Mouse (Mus musculus) stomach, embryonic 14.5 days (tissue): ENCODE measurements around the gene Syne1. TPM values are rescaled to one million over a fixed set of nuclear protein-coding genes. Genes with fewer than 3 reads are reported as not detected.

Experiments used
- ATAC-seq: fragments of 200-750 bp; cut with Nextera tagmentation; 2 replicates; pipeline ENCODE4 v1.8.0; 2017; ENCODE audit warnings: low read depth, moderate TSS enrichment; ENCODE audit not compliant: insufficient number of reproducible peaks, insufficient read depth, low FRiP score
- H3K27ac ChIP-seq: fragments of 300-500 bp; sonication (generic); 2 replicates; pipeline ENCODE4 v1.5.1; 2014; ENCODE audit warnings: mild to moderate bottlenecking, low read length, moderate library complexity, mixed read lengths
- H3K27me3 ChIP-seq: fragments of 300-500 bp; sonication (generic); 2 replicates; pipeline ENCODE4 v1.6.1; 2014; ENCODE audit warnings: low read length, control low read depth, mixed read lengths; ENCODE audit not compliant: control insufficient read depth, insufficient read depth
- H3K36me3 ChIP-seq: fragments of 300-500 bp; sonication (generic); 2 replicates; pipeline ENCODE4 v1.6.1; 2014; ENCODE audit warnings: mild to moderate bottlenecking, control low read depth, low read length, moderate library complexity, mixed read lengths; ENCODE audit not compliant: control insufficient read depth, insufficient read depth
- H3K4me1 ChIP-seq: fragments of 300-500 bp; sonication (generic); 2 replicates; pipeline ENCODE4 v1.6.1; 2014; ENCODE audit warnings: low read length, control low read depth, mixed read lengths; ENCODE audit not compliant: control insufficient read depth, insufficient read depth
- H3K4me2 ChIP-seq: fragments of 300-500 bp; sonication (generic); replicated peaks from 2 replicates; pipeline ENCODE4 v1.6.1; 2014; ENCODE audit warnings: low read depth, low read length, control low read depth
- H3K4me3 ChIP-seq: fragments of 300-500 bp; sonication (generic); 2 replicates; pipeline ENCODE4 v1.5.1; 2014; ENCODE audit warnings: low read depth, low read length, control low read depth
- H3K9ac ChIP-seq: fragments of 300-500 bp; sonication (generic); replicated peaks from 2 replicates; pipeline ENCODE4 v1.6.1; 2014; ENCODE audit warnings: low read depth, mild to moderate bottlenecking, control low read depth, low read length, moderate library complexity, mixed read lengths
- H3K9me3 ChIP-seq: fragments of 300-500 bp; sonication (generic); 2 replicates; pipeline ENCODE4 v1.6.1; 2016; ENCODE audit warnings: low read depth, low read length, control low read depth; ENCODE audit not compliant: control insufficient read depth
- WGBS: fragments of 180-500 bp; shearing (Covaris S2); extraction: QIAGEN DNeasy Blood & Tissue Kit; methylation state at CpG from one replicate; pipeline ENCODE4 v1.1.7; 2014; 5-methylcytosine and 5-hydroxymethylcytosine counted together
- polyA plus RNA-seq: library from polyadenylated mRNA; unstranded; fragments of >200 nt; fragmentation: Nextera tagmentation; extraction: Ambion mirVana; gene quantifications from 2 replicates; pipeline ENCODE4 v1.2.1, GENCODE M21; 2014

Gene Syne1
- polyA plus RNA-seq, 1 experiment from 2014 or later, result 19.9 TPM

DNA sequence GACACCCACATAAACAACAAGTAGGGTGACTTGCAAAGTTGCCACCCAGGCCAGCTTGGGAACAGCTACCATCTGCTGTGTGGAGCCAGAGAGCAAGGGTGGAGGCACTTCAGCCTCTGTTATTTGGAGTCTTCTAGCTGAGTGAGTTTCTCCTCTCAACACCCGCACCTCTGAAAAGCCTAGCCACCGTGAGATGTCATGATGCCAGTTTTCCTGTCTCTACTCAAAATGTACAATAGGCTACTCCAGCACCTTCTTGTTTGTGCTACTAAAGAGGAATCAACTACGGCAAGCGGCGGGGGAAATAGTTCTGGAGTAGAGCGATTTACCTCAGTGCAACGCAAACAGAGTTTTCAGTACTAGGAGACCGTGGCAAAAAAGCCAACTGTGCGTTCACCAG, 3.5 kb downstream of the Syne1 start:
- Histone ChIP-seq H3K4me2 (no peak overlapping the region), H3K4me3 (no peak overlapping the region), H3K4me1 (0 out of 2 replicates have a peak, but pooled peaks cover 5% of the 10 kb centered on the region), H3K27ac (no peak overlapping the region), H3K9ac (no peak overlapping the region), H3K27me3 (no peaks in the 10 kb centered on the region), H3K9me3 (no peaks in the 10 kb centered on the region), H3K36me3 (no peaks in the 10 kb centered on the region)
- WGBS, result 86% methylated on average over 9 of the region's 9 CpGs
- no peak for ATAC-seq

DNA sequence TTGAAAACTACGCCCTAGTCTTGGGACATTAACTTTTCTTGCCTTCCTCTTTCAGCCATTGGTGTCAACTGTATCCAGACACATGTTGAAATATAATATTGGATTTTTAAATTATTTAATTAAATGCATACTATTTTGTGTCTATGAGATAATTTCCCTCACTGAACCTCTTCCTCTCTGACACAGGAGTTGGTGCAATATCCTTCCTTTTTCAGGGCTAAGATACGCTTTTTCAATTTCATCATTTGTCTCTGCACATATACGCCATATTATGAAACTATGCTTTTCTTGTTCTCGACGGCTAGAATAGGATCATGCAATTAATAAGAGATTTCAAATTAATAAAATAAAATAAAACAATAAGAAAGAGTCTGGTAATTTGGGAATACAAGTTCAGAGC, 4.9 kb downstream of the Syne1 start:
- Histone ChIP-seq H3K4me3 (no peak overlapping the region), H3K27ac (no peak overlapping the region), H3K36me3 (no peaks in the 10 kb centered on the region), H3K4me1 (0 out of 2 replicates have a peak, but pooled peaks cover 5% of the 10 kb centered on the region), H3K27me3 (no peaks in the 10 kb centered on the region), H3K9me3 (no peaks in the 10 kb centered on the region), H3K4me2 (no peak overlapping the region), H3K9ac (no peak overlapping the region)
- no peak for ATAC-seq
- WGBS, result 90% methylated on average over 5 of the region's 5 CpGs

DNA sequence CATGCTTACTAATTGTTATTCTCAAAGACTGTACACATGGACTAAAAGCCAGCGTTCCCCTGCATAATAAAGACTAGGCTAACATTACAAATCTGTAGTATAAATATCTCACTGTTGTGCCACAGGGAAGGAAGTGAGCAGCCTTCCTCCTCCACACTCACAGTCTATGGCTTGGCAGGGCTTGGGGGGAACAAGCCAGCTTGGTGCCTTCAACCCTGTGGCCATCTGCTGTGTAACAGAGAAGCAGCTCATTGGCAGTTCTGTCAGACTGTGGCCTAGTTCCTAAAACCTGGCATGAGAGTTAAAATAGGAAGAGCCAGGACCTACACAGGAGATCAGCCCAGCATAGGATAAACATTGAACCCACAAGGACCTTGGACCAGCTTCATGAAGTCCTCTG, 23.0 kb downstream of the Syne1 start:
- WGBS, result 79% methylated on average over 1 of the region's 1 CpGs
- Histone ChIP-seq H3K4me2 (no peak overlapping the region), H3K4me3 (no peak overlapping the region), H3K4me1 (no peaks in the 10 kb centered on the region), H3K27me3 (no peaks in the 10 kb centered on the region), H3K9ac (no peak overlapping the region), H3K27ac (no peak overlapping the region), H3K36me3 (no peaks in the 10 kb centered on the region), H3K9me3 (no peaks in the 10 kb centered on the region)
- no peak for ATAC-seq

DNA sequence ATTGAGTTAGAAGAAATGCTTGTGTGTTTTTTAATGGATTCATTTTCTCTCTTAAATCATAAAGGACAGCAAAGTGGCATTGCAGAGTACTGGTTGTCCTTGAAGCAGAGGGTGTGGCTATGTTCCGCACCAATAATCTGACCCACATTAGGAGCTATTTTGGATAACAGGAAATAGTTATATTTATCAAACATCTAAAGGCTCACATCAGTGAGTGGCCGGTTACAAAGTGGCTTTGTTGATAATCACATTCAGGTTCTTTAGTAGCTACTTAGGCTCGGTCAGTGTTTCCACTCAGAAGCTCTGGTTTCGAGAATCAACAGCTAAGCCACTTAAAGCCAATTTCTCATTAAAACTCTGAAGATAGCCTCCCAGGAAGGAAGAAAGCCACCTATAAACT, 23.6 kb downstream of the Syne1 start:
- no peak for ATAC-seq
- 69% methylated on average over 4 of the region's 4 CpGs for WGBS
- Histone ChIP-seq H3K4me1 (no peaks in the 10 kb centered on the region), H3K27ac (no peak overlapping the region), H3K9me3 (no peaks in the 10 kb centered on the region), H3K9ac (no peak overlapping the region), H3K4me3 (no peak overlapping the region), H3K27me3 (no peaks in the 10 kb centered on the region), H3K4me2 (no peak overlapping the region), H3K36me3 (no peaks in the 10 kb centered on the region)

DNA sequence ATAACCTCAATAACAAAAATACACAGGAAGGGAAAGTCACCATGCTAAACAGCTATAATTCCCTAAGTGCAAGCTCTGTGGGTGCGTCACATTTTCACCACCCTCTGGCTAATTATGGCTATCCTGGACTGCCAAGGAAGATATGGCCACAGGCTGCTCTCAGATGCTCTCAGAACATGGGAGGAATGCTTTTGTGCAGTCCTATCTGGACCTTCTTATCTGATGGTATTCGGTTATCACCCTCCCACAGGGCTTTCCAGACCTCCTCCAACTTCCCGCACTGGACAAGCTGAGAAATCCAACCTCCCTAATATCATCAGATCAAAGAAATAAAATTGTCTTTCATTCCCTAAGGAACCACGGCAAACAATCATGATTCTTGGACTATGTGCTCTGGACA, 28.4 kb downstream of the Syne1 start:
- WGBS, result 74% methylated on average over 4 of the region's 4 CpGs
- H3K9ac ChIP-seq, result no peak overlapping the region

DNA sequence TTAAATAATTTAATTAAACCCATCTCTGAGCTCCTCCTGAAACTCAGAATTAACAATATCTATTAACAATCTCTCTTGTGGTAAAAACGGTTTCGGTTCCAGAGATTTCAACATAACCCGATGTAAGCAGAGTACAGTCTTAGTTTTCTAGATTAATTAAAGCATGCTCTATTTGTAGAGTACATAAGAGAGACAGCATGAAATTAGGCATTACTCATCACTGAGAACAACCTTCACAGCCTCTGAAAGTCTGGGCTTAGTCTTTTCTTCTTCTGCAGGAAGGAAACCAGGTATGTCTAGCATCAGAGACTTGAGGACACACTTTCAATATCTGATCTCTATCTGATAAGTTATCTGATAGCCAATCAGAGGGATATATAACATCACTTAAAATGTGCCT, 29.0 kb downstream of the Syne1 start:
- Histone ChIP-seq H3K27me3 (no peaks in the 10 kb centered on the region), H3K4me2 (no peak overlapping the region), H3K27ac (no peak overlapping the region), H3K9me3 (no peaks in the 10 kb centered on the region), H3K4me1 (no peaks in the 10 kb centered on the region), H3K9ac (no peak overlapping the region), H3K36me3 (no peaks in the 10 kb centered on the region), H3K4me3 (no peak overlapping the region)
- 92% methylated on average over 3 of the region's 3 CpGs for WGBS
- ATAC-seq, result no peak

More for the DNA sequence above, 28.4 kb downstream of the Syne1 start:
- Histone ChIP-seq H3K36me3 (no peaks in the 10 kb centered on the region), H3K27me3 (no peaks in the 10 kb centered on the region), H3K4me3 (no peak overlapping the region), H3K4me1 (no peaks in the 10 kb centered on the region), H3K4me2 (no peak overlapping the region), H3K9me3 (no peaks in the 10 kb centered on the region), H3K27ac (no peak overlapping the region)
- no peak for ATAC-seq

DNA sequence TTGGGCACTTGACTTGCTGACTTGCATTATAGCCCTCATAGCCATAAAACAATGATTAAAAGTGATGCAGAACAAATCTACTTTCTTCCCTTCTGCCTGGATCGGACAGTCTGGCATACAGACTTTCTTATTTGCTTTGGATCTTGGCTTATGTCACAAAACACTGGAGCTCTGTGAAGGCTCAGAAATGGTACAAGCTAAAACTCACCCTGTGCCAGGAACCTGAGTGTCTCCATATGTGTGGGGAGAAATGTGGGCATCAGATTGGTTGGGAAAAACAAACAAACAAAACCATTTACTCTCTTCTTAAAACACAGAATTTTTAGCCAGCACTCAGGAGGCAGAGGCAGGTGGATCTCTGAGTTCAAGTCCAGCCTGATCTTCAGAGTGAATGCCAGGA, 30.6 kb downstream of the Syne1 start:
- Histone ChIP-seq H3K27ac (no peak overlapping the region), H3K27me3 (no peaks in the 10 kb centered on the region), H3K9ac (no peak overlapping the region), H3K9me3 (no peaks in the 10 kb centered on the region), H3K4me3 (no peak overlapping the region), H3K36me3 (no peaks in the 10 kb centered on the region), H3K4me1 (no peaks in the 10 kb centered on the region), H3K4me2 (no peak overlapping the region)
- ATAC-seq, result no peak
- 85% methylated on average over 1 of the region's 1 CpGs for WGBS

DNA sequence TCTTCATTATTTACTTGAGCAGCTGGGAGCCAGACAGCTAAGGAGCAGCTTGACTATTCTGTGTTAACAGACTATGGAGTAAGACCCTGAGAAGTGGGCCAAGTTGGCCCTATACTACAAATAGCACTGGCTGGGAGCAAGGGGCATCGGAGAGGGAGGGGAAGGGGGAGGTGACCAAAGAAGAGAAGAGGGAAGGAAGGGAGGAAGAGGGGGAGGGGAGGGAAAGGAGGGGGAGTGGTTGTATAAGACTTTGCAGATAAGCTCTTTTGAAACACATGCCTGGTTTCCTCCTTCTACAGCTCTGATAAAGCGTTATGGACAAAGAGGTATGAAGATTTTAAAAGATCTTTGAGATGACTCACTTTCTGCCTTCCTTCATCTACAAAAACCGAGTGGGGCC, 36.0 kb downstream of the Syne1 start:
- Histone ChIP-seq H3K9me3 (no peaks in the 10 kb centered on the region), H3K27me3 (no peaks in the 10 kb centered on the region), H3K27ac (no peak overlapping the region), H3K4me3 (no peak overlapping the region), H3K9ac (no peak overlapping the region), H3K4me1 (no peaks in the 10 kb centered on the region), H3K36me3 (no peaks in the 10 kb centered on the region), H3K4me2 (no peak overlapping the region)
- ATAC-seq, result no peak
- WGBS, result 12% methylated on average over 3 of the region's 3 CpGs

DNA sequence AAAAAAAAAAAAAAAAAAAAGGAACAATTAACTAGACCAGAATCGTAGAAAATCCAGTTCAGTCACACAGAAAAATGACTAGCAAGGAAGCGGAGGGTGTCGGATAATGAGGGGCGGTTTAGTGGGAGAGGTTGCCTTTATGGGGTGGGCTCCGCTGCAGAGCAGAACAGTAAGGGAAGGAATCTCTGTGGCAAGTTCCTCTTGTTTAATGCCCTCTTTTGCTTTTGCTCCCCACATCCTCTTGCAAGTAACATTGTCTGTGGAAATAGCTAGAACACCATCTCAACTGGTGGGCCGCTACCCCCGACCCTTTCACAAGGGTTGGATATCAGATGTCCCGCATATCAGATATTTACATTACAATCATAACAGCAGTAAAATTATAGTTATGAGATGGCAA, 37.1 kb downstream of the Syne1 start:
- Histone ChIP-seq H3K27me3 (no peaks in the 10 kb centered on the region), H3K4me3 (no peak overlapping the region), H3K4me1 (no peaks in the 10 kb centered on the region), H3K9me3 (no peaks in the 10 kb centered on the region), H3K36me3 (no peaks in the 10 kb centered on the region), H3K27ac (no peak overlapping the region), H3K9ac (no peak overlapping the region), H3K4me2 (no peak overlapping the region)
- ATAC-seq, result no peak
- WGBS, result 87% methylated on average over 8 of the region's 8 CpGs
